Mouse (Mus musculus) lung, postnatal 0 days (tissue): Measurements from ENCODE around the gene Mlycd. TPM values are rescaled to one million over a fixed set of nuclear protein-coding genes. Genes with fewer than 3 reads are reported as not detected.

ENCODE experiments used
- ATAC-seq: fragments of 200-750 bp; cut with Nextera tagmentation; 2 replicates; pipeline ENCODE4 v1.8.0; 2017; ENCODE audit warnings: moderate library complexity
- DNase-seq: peaks from one replicate; pipeline ENCODE4 v3.0.0-alpha.2; 2016; ENCODE audit warnings: low spot score
- H3K27ac ChIP-seq: fragments of 300-500 bp; sonication (generic); 2 replicates; pipeline ENCODE4 v1.5.1; 2014; ENCODE audit warnings: antibody characterized with exemption, mild to moderate bottlenecking, low read length, mixed read lengths
- H3K27me3 ChIP-seq: fragments of 300-500 bp; sonication (generic); replicated peaks from 2 replicates; pipeline ENCODE4 v1.6.1; 2014; ENCODE audit warnings: low read length, mixed read lengths; ENCODE audit not compliant: insufficient read depth
- H3K36me3 ChIP-seq: fragments of 300-500 bp; sonication (generic); 2 replicates; pipeline ENCODE4 v1.6.1; 2014; ENCODE audit warnings: low read length, mixed read lengths; ENCODE audit not compliant: insufficient read depth
- H3K4me1 ChIP-seq: fragments of 300-500 bp; sonication (generic); 2 replicates; pipeline ENCODE4 v1.6.1; 2014; ENCODE audit warnings: antibody characterized with exemption, low read depth, low read length, mixed read lengths; ENCODE audit not compliant: insufficient read depth
- H3K4me2 ChIP-seq: fragments of 300-500 bp; sonication (generic); replicated peaks from 2 replicates; pipeline ENCODE4 v1.6.1; 2014; ENCODE audit warnings: low read depth, mild to moderate bottlenecking, low read length, moderate library complexity, mixed read lengths
- H3K4me3 ChIP-seq: fragments of 300-500 bp; sonication (generic); 2 replicates; pipeline ENCODE4 v1.5.1; 2014; ENCODE audit warnings: low read depth, low read length
- H3K9ac ChIP-seq: fragments of 300-500 bp; sonication (generic); replicated peaks from 2 replicates; pipeline ENCODE4 v1.6.1; 2014; ENCODE audit warnings: low read depth, mild to moderate bottlenecking
- H3K9me3 ChIP-seq: fragments of 300-500 bp; sonication (generic); 2 replicates; pipeline ENCODE4 v1.6.1; 2016; ENCODE audit warnings: low read length, mixed read lengths
- CTCF ChIP-seq: IDR thresholded peaks from 2 replicates; pipeline ENCODE4 v1.5.1; 2016; ENCODE audit warnings: antibody characterized with exemption, mild to moderate bottlenecking
- EP300 ChIP-seq: IDR thresholded peaks from 2 replicates; pipeline ENCODE4 v1.6.1; 2016; ENCODE audit warnings: antibody characterized with exemption, mild to moderate bottlenecking, control low read depth
- WGBS: fragments of 180-500 bp; shearing (Covaris S2); extraction: QIAGEN DNeasy Blood & Tissue Kit; methylation state at CpG from one replicate; pipeline ENCODE4 v1.1.7; 2014; 5-methylcytosine and 5-hydroxymethylcytosine counted together
- polyA plus RNA-seq: library from polyadenylated mRNA; unstranded; fragments of >200 nt; fragmentation: Nextera tagmentation; extraction: Ambion mirVana; gene quantifications from 2 replicates; pipeline ENCODE4 v1.2.1, GENCODE M21; 2015

Mlycd gene
- polyA plus RNA-seq, 1 experiment from 2014 or later, result 19.1 TPM

DNA sequence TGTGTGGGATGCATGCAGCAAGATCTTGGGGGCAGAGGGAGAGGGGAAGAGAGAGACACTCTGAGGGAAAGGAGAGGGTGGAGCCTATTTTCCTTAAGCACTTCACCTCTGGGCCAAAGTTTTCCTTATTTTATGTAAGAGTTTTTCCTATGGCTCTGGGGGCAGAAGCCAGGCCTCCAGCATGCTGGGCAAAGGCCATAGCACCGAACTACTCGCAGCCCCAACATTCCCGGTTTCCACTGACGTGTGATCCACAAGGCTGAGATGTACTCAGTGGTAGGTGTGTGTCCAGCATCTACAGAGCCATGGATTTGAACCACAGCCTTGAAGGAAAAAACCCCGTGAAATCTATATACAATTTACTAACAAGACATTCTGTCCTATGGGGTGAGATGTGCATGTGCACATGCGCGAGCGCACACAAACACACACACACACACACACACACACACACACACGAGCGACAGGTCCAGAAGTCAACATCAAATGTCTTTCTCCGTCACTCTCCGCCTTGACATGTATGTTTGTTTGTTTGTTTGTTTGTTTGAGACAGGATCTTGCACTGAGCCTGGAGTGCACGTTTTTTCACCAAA lies 39.0 kb downstream of the Mlycd start, which contains the start of gene Osgin1:
Gene Osgin1, plus strand, starts transcription at position 543 of the 593 bp plus-strand sequence.
- Histone ChIP-seq H3K4me2 (no peak within 1 kb of the TSS), H3K27me3 (no peaks in the 10 kb centered on the region), H3K36me3 (no peaks in the 10 kb centered on the region), H3K4me1 (peaks cover 4% of the 10 kb centered on the region; the same call in 1 of the 2 replicates), H3K4me3 (no peak within 1 kb of the TSS), H3K9ac (no peak within 1 kb of the TSS), H3K9me3 (no peaks in the 10 kb centered on the region), H3K27ac (no peak within 1 kb of the TSS)
- 85% methylated on average over 13 of the region's 13 CpGs for WGBS
- ATAC-seq, result no peak
- DNase-seq, result no peak
- no peak for TF ChIP-seq CTCF
- TF ChIP-seq EP300, result no peak

GRCm38 (mm10) chr8:119434569-119434968 lies 39.9 kb downstream of the Mlycd start:
- no peaks in the 10 kb centered on the region for H3K4me1 ChIP-seq
- H3K27ac ChIP-seq, result no peak overlapping the region
- H3K4me2 ChIP-seq, result no peak overlapping the region
- WGBS, result 75% methylated on average over 6 of the region's 6 CpGs
- no peaks in the 10 kb centered on the region for H3K27me3 ChIP-seq
- no peak for DNase-seq
- TF ChIP-seq EP300, result no peak
- no peak overlapping the region for H3K9ac ChIP-seq
- H3K4me3 ChIP-seq, result no peak overlapping the region
- H3K36me3 ChIP-seq, result no peaks in the 10 kb centered on the region
- ATAC-seq, result no peak
- no peaks in the 10 kb centered on the region for H3K9me3 ChIP-seq

DNA sequence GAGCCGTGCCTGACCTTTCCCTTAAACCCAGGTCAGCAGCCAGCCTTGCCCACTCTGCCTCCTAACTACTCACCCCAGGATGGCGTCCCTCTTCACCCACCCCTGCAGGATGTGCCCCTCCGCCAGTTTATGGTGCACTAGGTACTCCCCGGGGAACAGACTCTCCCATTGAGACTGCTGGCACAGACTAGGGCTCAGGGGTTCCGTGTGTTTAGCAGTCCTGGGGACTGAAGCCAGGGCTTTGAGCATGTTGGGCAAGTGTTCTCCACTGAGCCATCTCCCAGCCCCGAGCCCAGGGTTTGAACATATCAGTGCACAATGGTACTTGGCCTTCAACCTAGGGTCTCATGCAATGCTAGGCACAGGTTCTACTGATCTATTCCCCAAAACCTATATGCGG lies 40.8 kb downstream of the Mlycd start:
- Histone ChIP-seq H3K27ac (no peak overlapping the region), H3K27me3 (no peaks in the 10 kb centered on the region), H3K4me1 (no peaks in the 10 kb centered on the region), H3K36me3 (no peaks in the 10 kb centered on the region), H3K4me3 (no peak overlapping the region), H3K4me2 (no peak overlapping the region), H3K9me3 (no peaks in the 10 kb centered on the region), H3K9ac (no peak overlapping the region)
- DNase-seq, result no peak
- ATAC-seq, result no peak
- 85% methylated on average over 7 of the region's 7 CpGs for WGBS
- TF ChIP-seq CTCF, result no peak
- TF ChIP-seq EP300, result no peak

GRCm38 (mm10) chr8:119436331-119436730 lies 41.7 kb downstream of the Mlycd start:
- Histone ChIP-seq H3K36me3 (no peaks in the 10 kb centered on the region), H3K4me2 (no peak overlapping the region), H3K9ac (no peak overlapping the region), H3K27ac (peak overlapping the region; percentile 58; the same call in 1 of the 2 replicates), H3K9me3 (no peaks in the 10 kb centered on the region), H3K4me3 (no peak overlapping the region), H3K27me3 (no peaks in the 10 kb centered on the region), H3K4me1 (peaks cover 4% of the 10 kb centered on the region; the same call in 1 of the 2 replicates)
- DNase-seq (no peak), ATAC-seq (no peak)
- 84% methylated on average over 10 of the region's 10 CpGs for WGBS
- no peak for TF ChIP-seq CTCF
- TF ChIP-seq EP300, result no peak

- Histone ChIP-seq H3K9ac (peak overlapping the region; percentile 39), H3K4me3 (peak overlapping the region; percentile 31), H3K36me3 (no peaks in the 10 kb centered on the region), H3K27me3 (no peaks in the 10 kb centered on the region), H3K4me2 (peak overlapping the region; percentile 38), H3K9me3 (no peaks in the 10 kb centered on the region), H3K27ac (peak overlapping the region; percentile 80), H3K4me1 (peaks cover 4% of the 10 kb centered on the region; the same call in 1 of the 2 replicates)
- peak; percentile 46; the same call in 1 of the 2 replicates for TF ChIP-seq EP300
- peak; percentile 10; the same call in 1 of the 2 replicates for TF ChIP-seq CTCF
- DNase-seq (peak; percentile 89), ATAC-seq (peak; percentile 82)
- 9% methylated on average over 9 of the region's 9 CpGs for WGBS
Observed at GRCm38 (mm10) chr8:119436933-119437332, 42.3 kb downstream of the Mlycd start.

DNA sequence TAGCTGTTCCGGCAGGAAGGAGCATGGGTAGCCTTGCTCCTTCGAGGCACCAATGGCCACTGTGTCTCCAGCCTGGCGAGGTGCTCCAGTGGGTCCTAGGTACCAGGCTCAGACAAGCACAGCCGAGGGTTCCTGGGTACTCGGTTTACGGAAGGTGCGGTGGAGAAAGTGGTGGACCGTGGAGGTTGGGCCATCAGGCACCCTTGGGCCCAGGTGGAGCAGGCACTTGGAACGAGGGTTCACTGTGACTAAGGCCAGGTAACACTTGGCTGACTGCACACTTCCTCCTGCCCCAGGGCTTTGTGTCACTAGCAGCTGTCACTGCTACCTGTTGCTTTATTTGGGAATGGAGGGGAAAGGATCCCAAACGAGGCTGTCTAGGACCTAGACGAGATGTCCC lies 42.8 kb downstream of the Mlycd start:
- Histone ChIP-seq H3K27ac (peak overlapping the region; percentile 80), H3K27me3 (no peaks in the 10 kb centered on the region), H3K4me3 (peak overlapping the region; percentile 31), H3K36me3 (no peaks in the 10 kb centered on the region), H3K9me3 (no peaks in the 10 kb centered on the region), H3K4me1 (peaks cover 4% of the 10 kb centered on the region; the same call in 1 of the 2 replicates), H3K4me2 (peak overlapping the region; percentile 38), H3K9ac (peak overlapping the region; percentile 39)
- 51% methylated on average over 11 of the region's 11 CpGs for WGBS
- DNase-seq, result peak; percentile 74
- TF ChIP-seq CTCF (no peak), EP300 (no peak)
- ATAC-seq, result peak; percentile 39
